Mouse (Mus musculus) adrenal gland, postnatal 14 days (tissue): Measurements from ENCODE around the gene Tma16. TPM values are rescaled to one million over a fixed set of nuclear protein-coding genes. Genes with fewer than 3 reads are reported as not detected.

ENCODE experiments used
- DNase-seq: peaks from one replicate; pipeline ENCODE4 v3.0.0; 2021; ENCODE audit warnings: mixed read lengths
- long read RNA-seq, 2 experiments: library from polyadenylated mRNA; stranded (forward); transcript quantifications; one replicate each; pipeline ENCODE4 v2.0.0; 2021
- total RNA-seq: library from RNA; stranded (reverse); gene quantifications from 2 replicates; pipeline ENCODE4 v1.2.3, GENCODE M21; 2021

Gene Tma16
- 8.2 and 9.3 TPM in 2 replicates for total RNA-seq
- long read RNA-seq, experiment 1, full-length matches to known transcripts: 17 of 22 reads
- long read RNA-seq, experiment 1, partial matches to known transcripts: 1 of 22 reads
- long read RNA-seq, experiment 1, other reads (novel, unspliced or antisense): 4 of 22 reads
- long read RNA-seq, experiment 2, full-length matches to known transcripts: 13 of 18 reads
- long read RNA-seq, experiment 2, partial matches to known transcripts: 4 of 18 reads
- long read RNA-seq, experiment 2, other reads (novel, unspliced or antisense): 1 of 18 reads

- peak; percentile 90 for DNase-seq
Observed at GRCm38 (mm10) chr8:66486084-66486763, at the start of gene Tma16. Tma16 (minus strand) TSS chr8:66486530.

DNA sequence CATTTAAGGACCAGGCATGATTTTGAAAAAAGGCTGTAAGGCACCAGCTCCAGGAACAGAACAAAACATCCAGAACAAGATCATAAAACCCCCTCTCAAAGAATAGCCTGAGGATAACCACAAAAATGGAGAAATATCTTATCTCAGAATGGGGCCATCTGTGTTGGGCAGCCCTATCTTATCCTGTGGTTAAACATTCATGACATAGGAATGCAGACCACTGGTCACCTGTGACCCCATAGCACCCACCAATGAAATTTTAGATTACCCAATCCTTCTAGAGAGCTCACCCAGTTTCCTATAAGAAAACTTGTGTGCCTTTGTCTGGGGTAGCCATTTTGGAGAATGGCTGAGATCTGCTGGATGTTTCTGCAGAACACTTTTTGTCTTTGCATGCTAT, 34.2 kb upstream of the Tma16 start:
- no peak for DNase-seq

DNA sequence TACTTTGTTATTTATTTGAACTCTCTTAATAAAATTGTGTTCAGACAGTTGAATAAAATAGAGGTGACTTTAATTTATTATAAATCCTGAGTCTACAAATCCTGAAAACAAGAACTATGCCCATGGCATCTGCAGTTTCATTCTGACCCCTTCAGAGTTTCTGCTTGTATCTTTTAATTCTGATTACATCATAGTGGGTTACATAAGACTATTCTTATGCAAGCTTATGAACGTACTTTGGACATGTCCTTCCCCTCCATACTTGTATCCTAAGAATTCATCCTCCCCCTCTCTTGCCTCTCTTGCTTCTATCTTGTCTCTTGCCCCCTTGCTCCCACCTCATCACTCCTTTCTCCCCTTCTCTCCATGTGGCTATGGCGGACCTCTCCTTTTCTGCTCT, 32.8 kb upstream of the Tma16 start:
- no peak for DNase-seq

- DNase-seq: no peak
Observed at GRCm38 (mm10) chr8:66511537-66511936, 25.2 kb upstream of the Tma16 start, which contains the start of gene Tktl2. Tktl2 (plus strand) TSS chr8:66511756.

GRCm38 (mm10) chr8:66503381-66503780, 17.1 kb upstream of the Tma16 start:
- DNase-seq: no peak

GRCm38 (mm10) chr8:66496998-66497577, 10.8 kb upstream of the Tma16 start:
- DNase-seq: peak; percentile 47

GRCm38 (mm10) chr8:66495726-66496125, 9.4 kb upstream of the Tma16 start:
- DNase-seq: peak; percentile 82

- DNase-seq: no peak
Observed at GRCm38 (mm10) chr8:66494496-66494895, 8.2 kb upstream of the Tma16 start.

DNA sequence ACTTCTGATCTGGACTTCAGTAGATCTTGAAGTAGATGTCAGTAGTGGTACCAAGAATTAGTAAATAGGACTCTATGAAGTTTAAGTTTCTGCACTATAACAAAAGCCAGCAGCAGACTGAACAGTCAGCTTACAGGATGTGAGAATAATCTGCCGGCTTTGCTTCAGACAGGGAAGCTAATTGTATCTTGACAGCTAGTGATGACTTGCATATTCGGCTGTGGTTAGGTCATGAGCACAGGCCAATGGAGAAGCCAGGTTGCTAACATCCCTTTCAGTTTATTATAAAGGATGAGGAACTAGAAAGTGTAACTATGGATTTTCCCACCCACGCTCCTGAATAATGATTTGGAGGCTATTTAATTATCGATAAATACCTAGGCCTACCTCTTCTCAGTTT, 4.3 kb upstream of the Tma16 start:
- no peak for DNase-seq

GRCm38 (mm10) chr8:66488556-66488955, 2.2 kb upstream of the Tma16 start:
- DNase-seq: no peak

- DNase-seq: no peak
Observed at GRCm38 (mm10) chr8:66476880-66477279, 9.4 kb downstream of the Tma16 start.

DNA sequence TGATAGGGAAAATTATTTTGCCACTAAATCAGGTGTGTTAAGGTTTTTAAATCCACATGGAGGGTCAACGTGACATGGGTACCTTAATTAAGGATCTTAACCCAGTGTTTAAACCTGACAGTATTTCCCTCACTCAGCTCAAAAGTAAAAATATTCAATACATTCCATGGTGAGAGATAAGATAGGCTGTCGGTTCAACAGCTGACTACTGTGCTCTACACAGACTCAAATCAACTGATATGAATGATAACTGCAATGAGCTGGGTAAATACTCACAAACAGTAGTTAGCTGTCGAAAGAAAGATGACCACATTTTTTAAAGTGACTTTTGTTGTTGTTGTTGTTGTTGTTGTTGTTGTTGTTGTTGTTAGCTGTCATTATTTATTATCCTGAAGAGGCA, 16.5 kb downstream of the Tma16 start:
- DNase-seq: no peak

GRCm38 (mm10) chr8:66457057-66457456, 29.3 kb downstream of the Tma16 start:
- DNase-seq: no peak

DNA sequence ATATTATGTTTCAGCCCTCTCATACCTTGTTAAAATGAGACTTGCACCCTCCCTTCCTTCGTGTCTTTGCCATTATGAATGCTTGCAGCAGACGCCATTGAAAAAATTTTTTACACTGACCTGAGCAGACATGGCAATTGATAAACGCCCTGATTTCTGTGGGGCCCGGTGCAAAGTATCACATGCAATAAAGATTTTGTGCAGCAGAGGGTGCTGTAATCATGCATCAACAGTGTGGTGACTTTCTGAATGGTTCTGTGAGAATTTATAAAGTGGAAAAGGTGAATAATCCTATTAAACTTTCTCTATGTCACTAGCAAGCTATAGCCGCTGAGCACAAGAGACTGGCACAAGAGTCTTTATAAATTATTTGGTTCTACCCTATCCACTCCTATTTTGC, 35.6 kb downstream of the Tma16 start:
- peak; percentile 32 for DNase-seq

DNA sequence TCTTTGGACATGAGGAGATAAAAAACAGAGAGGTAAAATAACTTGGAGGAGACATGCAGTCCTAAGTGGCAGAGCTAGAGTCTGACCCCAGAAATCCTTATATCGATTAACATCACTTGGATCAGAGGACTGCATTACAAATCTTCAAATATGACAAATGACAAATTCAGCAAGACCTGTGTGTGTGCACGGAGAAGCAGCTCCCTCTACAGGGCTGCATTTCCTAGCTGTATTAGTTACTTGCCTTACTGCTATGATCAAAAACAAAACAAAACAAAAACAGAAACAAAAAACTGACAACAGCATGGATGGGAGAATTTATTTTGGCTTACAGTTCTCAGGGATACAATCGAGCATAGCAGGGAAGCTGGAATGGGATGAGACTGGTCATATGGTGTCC, 41.0 kb downstream of the Tma16 start:
- no peak for DNase-seq

DNA sequence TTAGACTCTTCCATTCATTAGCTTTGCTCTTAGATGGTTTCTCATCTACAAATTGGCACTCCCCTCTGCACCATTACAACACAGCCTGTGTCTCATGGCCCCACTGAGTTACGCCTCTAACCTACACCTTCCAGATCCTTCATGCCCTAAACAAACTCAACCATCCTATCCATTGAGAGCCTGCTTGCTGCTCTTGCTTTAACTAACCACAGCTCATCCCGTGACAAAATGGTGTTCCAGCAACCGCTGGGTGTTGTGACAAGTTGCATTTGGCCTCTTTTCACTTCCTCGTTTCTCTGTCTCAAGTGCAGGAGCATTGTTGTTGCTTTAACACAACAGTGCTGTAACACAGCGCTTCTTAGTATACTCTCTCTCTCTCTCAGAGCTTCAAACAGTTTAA, 42.2 kb downstream of the Tma16 start:
- DNase-seq: no peak

DNA sequence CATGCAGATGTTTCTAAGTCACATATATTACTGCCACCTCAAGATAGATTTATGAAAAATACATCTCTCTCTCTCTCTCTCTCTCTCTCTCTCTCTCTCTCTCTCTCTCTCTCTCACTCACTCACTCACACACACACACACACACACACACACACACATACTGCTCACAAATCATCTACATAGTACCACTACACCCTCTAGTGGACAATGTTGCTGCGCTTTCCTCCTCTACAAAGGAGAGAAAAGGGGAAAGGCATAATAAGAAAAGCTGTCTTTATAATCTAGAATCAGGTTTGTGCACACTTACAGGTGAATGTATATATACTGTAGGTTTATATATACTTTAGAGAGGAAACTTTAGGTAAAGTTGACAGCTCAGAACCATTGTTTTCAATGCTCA, 43.6 kb downstream of the Tma16 start:
- peak; percentile 44 for DNase-seq

GRCm38 (mm10) chr8:66441123-66441522, 45.2 kb downstream of the Tma16 start:
- no peak for DNase-seq

GRCm38 (mm10) chr8:66438468-66438867, 47.9 kb downstream of the Tma16 start:
- DNase-seq: peak; percentile 34

DNA sequence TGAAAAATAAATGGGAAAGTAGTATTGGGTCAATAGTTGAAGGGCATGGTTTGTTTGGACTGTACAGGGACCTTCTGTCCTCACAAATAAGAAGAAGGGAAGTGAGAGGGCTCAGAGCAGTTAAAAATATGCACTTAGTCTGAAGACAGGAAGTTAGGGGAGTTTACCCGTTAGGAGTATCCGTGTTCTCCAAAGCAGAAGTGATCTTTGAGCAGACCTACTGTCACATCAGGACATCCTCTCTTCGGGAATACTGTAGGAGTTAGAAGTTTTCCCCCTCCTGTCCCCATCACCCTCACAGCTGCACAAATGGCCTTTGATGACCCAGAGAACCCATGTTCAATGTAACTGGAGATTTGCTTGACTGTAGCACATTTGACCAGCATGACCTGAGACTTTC, 48.4 kb downstream of the Tma16 start:
- DNase-seq: no peak

DNA sequence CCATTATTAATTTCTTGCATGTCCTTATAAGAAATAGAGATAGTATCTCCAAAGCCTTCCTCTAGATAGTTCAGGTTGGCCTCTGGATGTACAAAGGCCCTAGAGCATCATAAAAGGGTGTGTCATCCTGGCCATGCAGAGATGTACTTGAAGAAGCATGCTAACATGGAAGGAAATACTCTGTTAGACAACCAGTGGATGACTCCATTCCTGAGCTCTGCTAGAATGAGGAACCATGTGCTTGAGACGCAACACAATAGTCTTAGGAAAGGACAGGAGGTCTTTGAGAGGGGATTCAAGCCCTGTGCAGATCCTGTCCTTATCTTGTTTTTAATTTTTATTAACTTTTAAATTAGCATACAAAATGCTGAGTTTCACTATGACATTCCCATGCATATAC, 49.5 kb downstream of the Tma16 start:
- DNase-seq: no peak

DNA sequence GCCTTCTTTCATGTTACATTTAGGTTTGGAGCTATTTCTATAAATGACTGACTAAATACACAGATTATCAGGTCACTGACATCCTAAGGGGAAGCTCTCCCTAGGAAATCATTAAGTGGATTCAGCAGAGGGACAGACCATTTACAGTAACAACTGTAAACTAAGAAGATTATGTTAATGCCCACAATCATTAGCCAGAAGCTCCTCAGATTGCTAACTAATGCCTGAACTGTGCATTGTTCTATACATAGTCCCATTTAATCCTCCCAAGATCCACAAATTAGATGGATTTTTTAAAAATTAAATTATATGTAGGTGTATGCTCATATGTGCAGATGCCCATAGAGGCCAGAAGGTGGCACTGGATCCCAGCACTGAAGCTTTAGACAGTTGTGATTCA, 52.8 kb downstream of the Tma16 start:
- no peak for DNase-seq

- DNase-seq: no peak
Observed at GRCm38 (mm10) chr8:66430639-66431038, 55.7 kb downstream of the Tma16 start.
